Mouse (Mus musculus) lung, embryonic 14.5 days (tissue): ENCODE results near the gene Pcid2. TPM values are rescaled to one million over a fixed set of nuclear protein-coding genes. Genes with fewer than 3 reads are reported as not detected.

ENCODE experiments used
- ATAC-seq: fragments of 200-750 bp; cut with Nextera tagmentation; 2 replicates; pipeline ENCODE4 v1.8.0; 2017; ENCODE audit warnings: mild to moderate bottlenecking, moderate TSS enrichment, moderate library complexity; ENCODE audit not compliant: insufficient read depth
- DNase-seq: peaks from one replicate; pipeline ENCODE4 v3.0.0-alpha.2; 2015
- H3K27ac ChIP-seq: fragments of 300-500 bp; sonication (generic); 2 replicates; pipeline ENCODE4 v1.5.1; 2014; ENCODE audit warnings: low read depth, mild to moderate bottlenecking, moderate library complexity
- H3K27me3 ChIP-seq: fragments of 300-500 bp; sonication (generic); 2 replicates; pipeline ENCODE4 v1.6.1; 2014; ENCODE audit warnings: low read length, control low read depth; ENCODE audit not compliant: insufficient read depth
- H3K36me3 ChIP-seq: fragments of 300-500 bp; sonication (generic); 2 replicates; pipeline ENCODE4 v1.6.1; 2014; ENCODE audit warnings: control low read depth; ENCODE audit not compliant: insufficient read depth
- H3K4me1 ChIP-seq: fragments of 300-500 bp; sonication (generic); 2 replicates; pipeline ENCODE4 v1.6.1; 2014; ENCODE audit warnings: antibody characterized with exemption, control low read depth; ENCODE audit not compliant: insufficient read depth
- H3K4me2 ChIP-seq: fragments of 300-500 bp; sonication (generic); 2 replicates; pipeline ENCODE4 v1.6.1; 2014; ENCODE audit warnings: mild to moderate bottlenecking
- H3K4me3 ChIP-seq: fragments of 300-500 bp; sonication (generic); 2 replicates; pipeline ENCODE4 v1.5.1; 2014; ENCODE audit warnings: low read depth, low read length
- H3K9ac ChIP-seq: fragments of 300-500 bp; sonication (generic); 2 replicates; pipeline ENCODE4 v1.6.1; 2014
- H3K9me3 ChIP-seq: fragments of 300-500 bp; sonication (generic); 2 replicates; pipeline ENCODE4 v1.6.1; 2016; ENCODE audit warnings: low read depth, low read length, control low read depth
- CTCF ChIP-seq: IDR thresholded peaks from 2 replicates; pipeline ENCODE4 v1.5.1; 2016; ENCODE audit warnings: antibody characterized with exemption, low read depth
- WGBS: fragments of 180-500 bp; shearing (Covaris S2); extraction: QIAGEN DNeasy Blood & Tissue Kit; methylation state at CpG from one replicate; pipeline ENCODE4 v1.1.7; 2014; 5-methylcytosine and 5-hydroxymethylcytosine counted together
- microRNA-seq: library from miRNA; unstranded; fragments of <30 nt; microRNA quantifications from one replicate; pipeline ENCODE4, GENCODE M21; 2016; ENCODE audit warnings: borderline number of aligned reads
- polyA plus RNA-seq: library from polyadenylated mRNA; unstranded; fragments of >200 nt; fragmentation: Nextera tagmentation; extraction: Ambion mirVana; gene quantifications from 2 replicates; pipeline ENCODE4 v1.2.1, GENCODE M21; 2014

The Pcid2 gene
- polyA plus RNA-seq, 1 experiment from 2014 or later, result 40.0 TPM

DNA sequence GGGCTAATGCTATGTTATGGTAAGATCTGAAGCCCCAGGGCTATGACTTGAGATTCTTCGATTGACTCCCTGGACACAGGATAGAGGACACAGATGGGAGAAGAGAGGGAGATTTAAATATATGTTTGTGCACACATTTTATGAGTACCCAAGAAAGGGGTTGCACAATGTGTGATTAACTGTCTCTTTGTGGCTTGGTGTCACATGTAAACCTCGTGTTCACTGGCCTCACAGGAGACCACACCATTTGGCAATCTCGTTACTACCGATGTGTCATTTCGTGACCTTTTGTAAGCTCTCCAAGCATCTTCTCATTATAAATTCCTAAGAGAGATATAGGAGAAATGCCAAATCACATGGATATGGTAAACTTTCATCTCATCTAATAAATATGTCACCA lies 77.6 kb downstream of the Pcid2 start:
- no peak for DNase-seq
- Histone ChIP-seq H3K27me3 (no peaks in the 10 kb centered on the region), H3K36me3 (no peaks in the 10 kb centered on the region), H3K27ac (no peak overlapping the region), H3K4me3 (no peak overlapping the region), H3K9me3 (no peaks in the 10 kb centered on the region), H3K4me1 (no peaks in the 10 kb centered on the region), H3K4me2 (no peak overlapping the region), H3K9ac (no peak overlapping the region)
- 78% methylated on average over 5 of the region's 5 CpGs for WGBS
- ATAC-seq, result no peak
- no peak for TF ChIP-seq CTCF

Small RNA genes lying within 50 kb of the gene (microRNA-seq; reads per million reads assigned to microRNA genes)
- gene Mir7065, result not detected

Other genes with a start within 250 kb of the Pcid2 start
- 11.6 and 13.4 TPM in 2 replicates for gene Mcf2l, start 231.7 kb downstream of the Pcid2 start, polyA plus RNA-seq
- gene F7, start 79.4 kb downstream of the Pcid2 start, polyA plus RNA-seq, result 0.09 TPM in 1 of 2 replicates, not detected in the other
- 0.88 and 1.1 TPM in 2 replicates for gene F10, start 68.2 kb downstream of the Pcid2 start, polyA plus RNA-seq
- 0.29 and 0.38 TPM in 2 replicates for gene Proz, start 44.5 kb downstream of the Pcid2 start, polyA plus RNA-seq
- 93.2 and 98.9 TPM in 2 replicates for gene Cul4a, start 162 bp upstream of the Pcid2 start, polyA plus RNA-seq
- gene Lamp1, start 53.7 kb upstream of the Pcid2 start, polyA plus RNA-seq, result 309 and 315 TPM in 2 replicates
- 4.8 and 5.6 TPM in 2 replicates for gene Grtp1, start 95.2 kb upstream of the Pcid2 start, polyA plus RNA-seq
- 1.6 TPM in 1 of 2 replicates, not detected in the other for gene Adprhl1, start 148.7 kb upstream of the Pcid2 start, polyA plus RNA-seq
- 26.2 TPM in 2 replicates for gene Dcun1d2, start 182.7 kb upstream of the Pcid2 start, polyA plus RNA-seq
- gene Tmco3, start 182.7 kb upstream of the Pcid2 start, polyA plus RNA-seq, result 36.8 and 44.0 TPM in 2 replicates
- gene Tfdp1, start 233.3 kb upstream of the Pcid2 start, polyA plus RNA-seq, result 216 and 219 TPM in 2 replicates